Mouse (Mus musculus) bone marrow, adult 2 months (tissue): Measurements from ENCODE around the gene Gcn1l1. TPM values are rescaled to one million over a fixed set of nuclear protein-coding genes. Genes with fewer than 3 reads are reported as not detected.
"Not testable (repeated sequence)": the region's sequence is repeated elsewhere in the genome, so short reads cannot be mapped to it uniquely, and the experiment has no call there.

Experiments used
- H3K27ac ChIP-seq: fragments of 200-500 bp; 2 replicates; pipeline ENCODE4 v1.5.1; 2012; ENCODE audit warnings: low read depth, mild to moderate bottlenecking, control low read depth, inconsistent platforms, low read length; ENCODE audit not compliant: control insufficient read depth, poor library complexity, insufficient read depth
- H3K4me1 ChIP-seq: fragments of 200-500 bp; 2 replicates; pipeline ENCODE4 v1.6.1; 2011; ENCODE audit warnings: low read length; ENCODE audit not compliant: control insufficient read depth, insufficient read depth
- H3K4me3 ChIP-seq: fragments of 200-500 bp; replicated peaks from 2 replicates; pipeline ENCODE3; 2011; ENCODE audit warnings: mild to moderate bottlenecking, low read depth, low read length, control low read depth; ENCODE audit not compliant: control insufficient read depth
- CTCF ChIP-seq: fragments of 200-500 bp; IDR thresholded peaks from 2 replicates; pipeline ENCODE4 v1.5.1; 2011; ENCODE audit warnings: low read length, control low read depth; ENCODE audit not compliant: control insufficient read depth, insufficient read depth
- POLR2A ChIP-seq: fragments of 200-500 bp; IDR thresholded peaks from 2 replicates; pipeline ENCODE4 v1.6.1; 2011; ENCODE audit warnings: low read depth, mild to moderate bottlenecking, control low read depth, low read length, borderline replicate concordance; ENCODE audit not compliant: control insufficient read depth
- WGBS: fragments of 180-500 bp; shearing (Covaris S2); methylation state at CpG from one replicate; pipeline ENCODE4 v1.1.7; 2018; 5-methylcytosine and 5-hydroxymethylcytosine counted together
- polyA plus RNA-seq: library from polyadenylated mRNA; stranded (reverse); fragments of >200 nt; gene quantifications from 2 replicates; pipeline ENCODE4 v1.2.4, GENCODE M21; 2011; ENCODE audit warnings: low replicate concordance; ENCODE audit not compliant: missing spikeins, insufficient read depth, insufficient read length

Gcn1l1 gene
- polyA plus RNA-seq = 23.3 and 38.4 TPM in 2 replicates

DNA sequence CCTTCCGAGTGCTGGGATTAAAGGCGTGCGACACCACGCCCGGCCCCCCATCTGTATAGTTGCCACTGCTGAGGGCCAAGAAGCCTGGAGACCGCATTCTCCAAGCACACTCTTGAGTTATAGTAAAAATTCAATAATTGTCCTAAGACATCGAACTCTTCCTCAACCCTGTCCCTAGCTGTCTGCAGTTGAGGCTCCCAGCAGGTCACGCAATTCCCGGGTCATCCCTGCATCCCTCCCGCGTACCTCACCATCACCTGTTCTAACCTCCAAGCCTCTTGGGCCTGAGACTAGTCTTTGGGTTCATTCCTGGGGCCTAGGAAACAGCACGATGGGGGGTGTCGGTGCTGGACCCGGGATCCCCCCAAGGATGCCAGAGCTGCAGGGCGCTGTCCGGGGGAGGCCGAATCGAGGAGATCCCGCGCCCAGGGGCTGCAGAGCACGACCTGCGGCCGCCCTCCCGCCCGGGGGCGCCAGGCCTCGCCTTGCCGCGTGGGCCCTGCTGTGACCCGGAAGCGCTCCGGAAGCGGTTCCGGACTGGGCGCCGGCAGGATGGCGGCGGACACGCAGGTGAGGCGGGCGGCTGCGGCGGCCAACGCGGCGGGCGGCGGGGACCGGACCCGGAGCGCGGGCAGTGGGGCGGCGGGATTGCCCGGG lies at the start of gene Gcn1l1:
TSS of gene Gcn1l1 (plus strand) at position 518 of the 657 bp plus-strand sequence.
- Histone ChIP-seq H3K27ac (peak within 1 kb of the TSS; percentile 51; the same call in 1 of the 2 replicates), H3K4me3 (peak within 1 kb of the TSS; percentile 80), H3K4me1 (peaks cover 4% of the 10 kb centered on the region)
- TF ChIP-seq POLR2A (peak; percentile 59; the same call in 1 of the 2 replicates), CTCF (no peak)
- WGBS = 10% methylated on average over 55 of the region's 55 CpGs

GRCm38 (mm10) chr5:115516081-115516907 lies 48.8 kb upstream of the Gcn1l1 start:
- peak overlapping the region; percentile 67 for H3K4me3 ChIP-seq
- peak overlapping the region; percentile 92 for H3K27ac ChIP-seq
- 2% methylated on average over 32 of the region's 32 CpGs for WGBS
- peaks cover 14% of the 10 kb centered on the region for H3K4me1 ChIP-seq
- peak; percentile 31; the same call in 1 of the 2 replicates for TF ChIP-seq POLR2A
- no peak for TF ChIP-seq CTCF

GRCm38 (mm10) chr5:115516908-115517307 lies 48.1 kb upstream of the Gcn1l1 start:
- H3K4me1 ChIP-seq = peaks cover 14% of the 10 kb centered on the region
- peak overlapping the region; percentile 92 for H3K27ac ChIP-seq
- H3K4me3 ChIP-seq = peak overlapping the region; percentile 18
- 21% methylated on average over 7 of the region's 7 CpGs for WGBS
- TF ChIP-seq CTCF = no peak
- no peak for TF ChIP-seq POLR2A

DNA sequence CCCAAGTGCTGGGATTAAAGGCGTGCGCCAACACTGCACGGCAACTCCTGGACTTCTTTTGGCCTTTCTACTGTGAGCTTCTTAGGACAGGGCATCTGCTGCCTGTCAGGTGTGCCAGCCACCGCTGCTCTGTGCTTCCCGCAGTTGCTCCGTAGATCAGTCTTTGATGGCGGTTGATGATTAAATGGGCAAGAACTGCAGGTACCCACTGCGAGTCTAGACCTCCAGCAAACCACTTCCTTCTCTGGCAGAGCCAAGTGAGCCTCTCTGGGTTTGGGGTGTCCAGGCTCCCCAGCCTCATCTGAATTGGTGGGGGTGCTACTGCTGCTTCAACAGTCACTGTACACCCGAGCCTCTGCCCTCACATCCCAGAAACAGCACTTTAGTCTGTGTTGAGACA lies 47.6 kb upstream of the Gcn1l1 start:
- Histone ChIP-seq H3K4me3 (no peak overlapping the region), H3K27ac (peak overlapping the region; percentile 53), H3K4me1 (peaks cover 14% of the 10 kb centered on the region)
- TF ChIP-seq CTCF = no peak
- TF ChIP-seq POLR2A = 0 out of 2 replicates have a peak, but pooled peaks have one; percentile 34
- WGBS = 31% methylated on average over 9 of the region's 9 CpGs

GRCm38 (mm10) chr5:115518214-115518613 lies 46.8 kb upstream of the Gcn1l1 start:
- peaks cover 14% of the 10 kb centered on the region for H3K4me1 ChIP-seq
- H3K4me3 ChIP-seq, H3K27ac ChIP-seq: not testable (repeated sequence)
- WGBS = 89% methylated on average over 8 of the region's 8 CpGs

GRCm38 (mm10) chr5:115520325-115520869 lies 44.7 kb upstream of the Gcn1l1 start:
- H3K27ac ChIP-seq = peak overlapping the region; percentile 43

DNA sequence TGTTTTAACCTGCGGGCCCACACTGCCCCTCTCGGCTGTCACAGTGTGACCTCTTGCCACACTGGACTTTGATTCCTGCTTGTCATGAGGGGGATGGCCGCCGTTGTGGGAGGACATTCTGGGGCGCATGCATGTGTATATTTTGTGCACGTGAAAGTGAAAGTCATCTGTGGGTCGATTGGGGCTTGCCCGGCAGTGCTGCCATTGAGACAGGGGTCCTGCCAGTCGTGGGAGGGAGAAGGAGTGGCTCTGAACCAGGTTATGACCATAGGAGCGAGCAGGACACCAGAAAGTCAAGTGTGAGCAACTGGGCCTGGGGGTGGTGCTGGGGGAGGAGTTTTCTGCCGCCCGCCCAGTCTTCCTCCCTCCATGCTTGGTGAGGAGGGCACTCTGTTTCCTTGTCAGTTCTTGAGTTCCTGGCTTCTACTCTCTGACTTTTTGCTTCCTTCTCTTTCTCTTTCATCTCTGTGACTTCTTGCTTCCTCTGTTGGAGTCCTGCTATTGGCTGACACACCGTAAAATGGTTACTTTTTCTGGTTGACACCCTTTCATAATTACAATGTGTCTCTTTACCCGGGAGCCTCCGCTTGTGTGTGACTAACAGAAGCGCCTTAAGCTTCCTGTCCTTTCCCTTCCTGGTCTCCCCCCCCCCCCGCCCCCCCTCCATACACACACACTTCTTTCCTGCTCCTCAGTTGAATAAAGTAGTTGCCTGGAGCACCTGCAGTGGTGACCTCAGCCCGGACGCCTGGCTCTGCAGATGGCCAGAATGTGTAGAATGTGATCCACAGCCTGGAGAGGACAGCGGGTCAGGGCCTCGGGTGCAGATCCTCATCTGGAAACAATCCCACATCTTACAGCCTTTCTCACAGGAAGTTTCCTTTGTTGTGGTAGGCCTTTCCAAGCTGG lies 43.2 kb upstream of the Gcn1l1 start:
- H3K27ac ChIP-seq = peak overlapping the region; percentile 43
- peaks cover 16% of the 10 kb centered on the region for H3K4me1 ChIP-seq
- WGBS = 4% methylated on average over 21 of the region's 21 CpGs
- H3K4me3 ChIP-seq = peak overlapping the region; percentile 61
- TF ChIP-seq POLR2A (no peak), CTCF (no peak)

More at GRCm38 (mm10) chr5:115520325-115520869, 44.7 kb upstream of the Gcn1l1 start:
- 30% methylated on average over 21 of the region's 21 CpGs for WGBS
- peaks cover 16% of the 10 kb centered on the region for H3K4me1 ChIP-seq
- TF ChIP-seq POLR2A (no peak), CTCF (no peak)
- no peak overlapping the region for H3K4me3 ChIP-seq
